Mouse (Mus musculus) layer of hippocampus, adult 8-10 months (tissue): ENCODE data around the gene Nlgn1. TPM values are rescaled to one million over a fixed set of nuclear protein-coding genes. Genes with fewer than 3 reads are reported as not detected.

ENCODE experiments used
- DNase-seq, 2 experiments: peaks; one replicate each; pipeline ENCODE4 v3.0.0; 2022; ENCODE audit warnings: low spot score in 2 of 2
- total RNA-seq, 4 experiments: library from RNA; stranded (reverse); gene quantifications; 2 replicates each; pipeline ENCODE4 v1.2.4; 2022

Gene Nlgn1
- total RNA-seq, 4 experiments from 2014 or later: 97.6 to 106 (median 102) TPM

DNA sequence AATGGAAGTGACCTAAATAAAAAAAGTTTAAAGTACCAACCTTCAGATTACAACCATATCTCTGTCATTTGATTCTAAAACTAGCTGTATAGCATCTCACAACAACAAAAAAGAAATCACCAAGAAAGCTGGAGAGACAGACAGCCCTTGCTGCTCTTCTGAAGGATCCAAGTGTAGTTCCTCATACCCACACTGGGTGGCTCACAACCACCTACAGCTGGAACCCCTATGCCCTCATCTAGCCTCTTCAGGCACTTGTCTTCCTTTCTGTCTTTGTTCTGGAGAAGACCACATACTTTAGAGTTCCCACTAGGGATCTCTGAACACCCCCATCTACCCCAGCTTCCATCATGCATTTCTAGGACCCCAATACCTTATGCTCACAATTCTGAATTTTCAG is 236.7 kb downstream of the Nlgn1 start:
- peak in 1 of 2 experiments; percentile 29 for DNase-seq

DNA sequence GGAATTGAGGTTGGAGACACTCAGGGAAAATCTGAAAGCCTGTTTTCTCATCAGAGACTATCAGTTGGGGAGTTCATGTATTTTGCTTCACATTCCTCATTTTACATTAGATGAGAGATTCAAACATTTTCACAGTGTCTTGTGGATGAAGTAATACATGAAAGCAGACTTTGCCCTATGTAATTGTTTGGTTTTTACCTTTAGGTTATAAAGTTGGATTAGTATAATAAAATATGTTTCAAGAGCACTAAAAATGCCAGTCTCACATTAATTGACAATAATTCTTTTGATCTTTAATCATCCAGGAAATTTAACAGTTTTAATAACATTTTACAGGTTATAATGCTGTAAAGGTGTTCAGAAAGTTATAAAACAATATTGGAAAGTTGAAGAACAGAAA is 262.9 kb downstream of the Nlgn1 start:
- no peak for DNase-seq

DNA sequence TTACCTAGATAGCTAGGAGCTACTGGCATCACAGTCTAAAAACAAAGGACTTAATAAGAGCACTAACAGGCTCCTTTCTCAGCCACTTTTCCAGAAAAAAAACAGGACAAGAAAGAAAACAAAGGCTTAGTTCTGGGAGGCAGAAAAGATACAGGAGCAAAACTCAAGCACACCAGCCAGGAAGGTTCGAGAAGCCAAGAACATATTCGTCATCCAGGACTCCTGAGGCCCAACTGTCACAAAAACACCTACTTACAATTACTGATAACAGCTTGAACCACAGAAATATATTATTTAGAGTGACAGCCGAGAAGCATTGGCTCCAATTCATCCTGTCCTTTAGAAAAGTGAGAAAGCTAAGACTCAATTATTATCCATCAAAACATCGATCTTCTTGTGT is 281.5 kb downstream of the Nlgn1 start:
- DNase-seq: no peak

DNA sequence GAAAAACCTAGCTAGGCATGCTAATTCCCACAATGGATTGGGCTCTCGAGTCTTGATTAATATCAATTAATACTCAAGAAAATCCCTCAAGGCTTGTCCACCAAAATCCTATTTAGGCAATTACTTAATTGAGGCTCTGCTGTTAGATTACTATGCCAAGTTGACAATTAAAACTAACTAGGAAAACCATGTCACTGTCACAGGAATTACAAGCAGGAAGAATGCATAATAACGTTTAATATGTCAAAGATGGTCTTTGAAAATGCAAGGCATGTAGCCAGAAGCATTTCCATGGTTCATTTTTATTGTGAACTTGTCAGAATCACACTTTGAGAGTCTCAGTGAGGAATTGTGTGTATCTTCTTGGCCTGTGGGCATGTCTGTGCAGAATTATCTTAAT is 289.3 kb downstream of the Nlgn1 start:
- DNase-seq: no peak

DNA sequence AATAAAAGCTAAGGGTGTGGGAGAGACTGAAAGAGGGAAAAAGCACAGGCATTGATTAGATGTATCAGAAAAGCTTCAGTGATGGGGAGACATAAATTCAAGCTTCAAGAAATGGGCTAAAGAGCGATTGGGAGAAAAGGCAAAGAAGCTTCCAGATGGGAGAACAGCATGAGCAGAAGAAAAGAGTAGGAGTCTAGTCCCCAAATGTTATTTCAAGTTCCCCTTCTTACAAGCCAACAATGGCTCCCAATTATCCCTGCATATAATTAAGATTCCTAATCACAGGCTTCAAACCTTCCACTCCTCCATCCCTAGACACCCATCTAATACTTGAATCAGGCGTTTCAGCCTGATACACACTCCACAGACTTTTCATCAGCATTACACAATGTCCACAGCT is 292.6 kb downstream of the Nlgn1 start:
- peak in 1 of 2 experiments; percentile 30 for DNase-seq

DNA sequence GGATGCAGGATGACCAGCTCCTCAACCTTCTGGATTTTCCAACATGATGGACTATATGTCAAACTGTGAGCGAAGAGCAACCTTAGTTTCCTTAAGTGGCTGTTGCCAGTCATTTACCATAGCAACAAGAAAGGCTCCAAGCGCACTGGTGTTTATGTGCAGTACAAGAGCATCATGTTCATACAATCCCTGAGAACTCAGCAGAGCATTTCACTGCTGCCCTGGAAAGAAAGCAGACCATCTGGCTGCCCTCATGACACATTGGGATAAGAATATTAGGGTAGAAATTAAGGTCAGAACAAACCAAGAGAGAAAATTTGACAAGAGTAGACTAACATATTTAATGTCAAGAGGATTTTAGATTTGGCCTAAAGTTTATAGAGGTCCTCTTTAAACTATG is 306.2 kb downstream of the Nlgn1 start:
- no peak for DNase-seq

DNA sequence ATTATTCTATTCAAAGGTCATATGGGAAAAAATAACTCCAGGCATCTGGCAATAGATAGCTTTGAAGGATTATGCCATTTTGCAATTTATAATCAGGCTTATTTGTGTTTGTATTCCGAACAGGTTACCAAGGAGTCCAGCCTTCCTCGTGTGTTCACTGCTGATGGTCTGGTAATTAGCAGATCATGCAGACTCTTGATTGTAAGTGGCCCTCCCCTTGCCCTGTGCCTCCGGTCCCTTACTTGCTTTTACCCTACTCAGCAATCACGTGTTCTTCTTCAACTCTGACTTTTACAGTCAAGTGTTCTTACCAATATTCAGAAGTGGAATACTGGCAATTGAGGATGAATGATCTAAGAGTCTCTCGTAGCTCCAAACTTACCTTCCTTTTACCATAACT is 309.0 kb downstream of the Nlgn1 start:
- DNase-seq: no peak

DNA sequence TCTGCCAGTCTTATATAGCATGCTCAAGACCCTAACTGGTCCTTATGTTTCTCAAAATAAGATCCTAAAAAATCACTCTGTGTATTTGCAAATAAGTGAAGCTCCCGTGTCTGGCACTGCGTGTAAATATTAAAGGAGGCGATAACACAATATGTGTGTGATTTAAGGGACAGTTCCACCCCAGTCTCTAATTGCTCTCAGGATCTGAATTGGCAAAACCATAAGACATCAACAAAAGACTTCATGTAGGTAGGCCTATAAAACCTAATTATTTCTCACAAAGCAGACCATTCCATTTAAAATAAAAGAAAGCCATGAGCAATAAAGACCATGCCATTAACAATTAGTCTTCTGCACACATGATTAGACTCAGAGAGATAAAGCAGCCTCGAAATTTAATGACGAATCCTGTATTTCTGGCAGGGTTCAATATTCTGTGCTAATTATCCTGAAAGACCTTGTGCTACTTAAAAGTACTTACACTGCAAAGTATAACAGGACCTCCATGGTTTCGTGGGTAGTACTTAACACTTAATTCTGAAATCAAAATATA is 310.6 kb downstream of the Nlgn1 start:
- DNase-seq: no peak

DNA sequence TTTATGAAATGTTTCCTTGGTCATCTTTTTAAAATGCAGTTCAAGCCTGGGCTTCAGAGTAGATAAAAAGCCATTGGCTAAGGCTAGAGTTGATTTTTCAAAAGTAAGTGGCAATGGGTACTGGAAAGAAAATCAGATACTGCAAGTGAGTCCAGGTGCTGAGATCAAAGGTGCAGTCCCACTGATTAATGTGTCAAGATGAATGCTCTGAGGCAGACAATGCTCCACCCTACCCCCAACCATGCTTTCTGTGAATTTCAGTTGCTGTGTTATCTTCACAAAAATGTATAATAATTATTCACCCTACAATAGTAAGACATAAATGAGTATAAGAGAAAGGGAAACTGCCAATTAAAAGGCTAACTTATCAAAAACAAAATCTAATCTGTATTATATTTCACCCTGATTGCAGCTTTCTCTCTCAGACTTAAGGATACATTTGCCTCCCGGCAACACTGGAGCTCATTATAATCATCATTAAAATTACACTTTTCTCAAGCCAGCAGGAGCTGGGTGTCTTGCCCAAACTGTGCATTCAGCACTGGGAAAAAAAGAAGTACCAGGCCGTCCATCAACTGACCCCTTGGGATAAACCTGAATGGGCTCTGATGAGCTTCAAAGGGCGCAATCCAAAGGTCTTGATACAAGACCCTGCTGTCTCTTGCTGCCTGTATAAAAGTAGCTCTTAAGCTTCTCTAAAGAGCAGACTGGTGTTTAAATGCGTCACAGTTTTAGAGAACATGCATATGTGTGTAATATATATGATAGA is 320.8 kb downstream of the Nlgn1 start:
- DNase-seq: no peak

DNA sequence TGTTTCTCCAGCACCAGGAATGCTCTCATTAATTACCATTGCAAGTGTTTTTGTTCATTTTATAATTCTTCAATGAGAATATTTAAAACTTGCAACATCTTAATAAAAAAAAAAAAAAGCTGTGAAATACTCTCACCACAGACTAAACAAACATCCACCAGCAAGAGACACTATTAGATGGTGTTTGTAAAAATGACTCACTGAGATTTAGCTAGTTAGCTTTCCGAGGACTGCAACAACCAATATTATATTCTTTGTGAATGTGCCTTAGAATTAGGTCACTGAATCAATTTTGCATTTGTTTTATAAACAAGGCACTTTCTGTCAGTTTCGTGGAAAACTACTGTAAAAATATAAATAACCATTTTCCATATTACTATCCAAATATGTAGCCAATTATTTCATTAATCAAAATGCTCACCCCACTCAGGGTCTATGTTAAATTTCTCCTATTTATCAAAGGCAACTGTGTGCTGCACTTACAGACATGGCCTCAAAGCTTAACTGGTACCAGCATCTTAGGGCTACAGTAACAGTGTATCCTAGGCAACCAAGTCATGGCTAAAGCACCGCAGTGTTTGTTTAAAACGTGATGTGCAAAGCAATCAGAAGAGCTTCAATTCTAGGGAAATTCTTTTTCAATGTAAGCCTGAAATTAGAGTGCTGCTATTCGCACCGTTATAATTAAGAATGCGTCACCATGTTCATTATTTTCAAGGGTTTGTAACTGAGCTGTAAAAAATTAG is 329.2 kb downstream of the Nlgn1 start:
- DNase-seq: peak in 1 of 2 experiments; percentile 25

DNA sequence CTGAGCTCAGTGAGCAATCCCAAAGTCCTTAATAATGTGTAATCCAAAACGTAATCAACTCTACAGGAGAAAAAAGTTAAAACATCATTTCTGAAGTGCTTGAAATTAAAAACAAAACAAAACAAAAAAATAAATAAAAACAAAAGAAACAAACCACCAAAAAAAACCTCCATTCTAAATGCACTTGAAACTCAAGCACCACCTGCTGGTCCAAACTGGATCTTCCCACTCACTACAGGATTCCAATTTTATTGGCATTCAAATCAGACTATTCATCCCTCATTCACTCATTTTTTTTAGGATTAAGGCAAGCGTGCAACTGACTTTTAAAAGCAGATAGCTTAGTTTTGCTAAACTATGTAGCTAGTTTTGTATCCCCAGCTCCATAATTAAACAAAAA is 329.9 kb downstream of the Nlgn1 start:
- peak in 1 of 2 experiments; percentile 35 for DNase-seq

DNA sequence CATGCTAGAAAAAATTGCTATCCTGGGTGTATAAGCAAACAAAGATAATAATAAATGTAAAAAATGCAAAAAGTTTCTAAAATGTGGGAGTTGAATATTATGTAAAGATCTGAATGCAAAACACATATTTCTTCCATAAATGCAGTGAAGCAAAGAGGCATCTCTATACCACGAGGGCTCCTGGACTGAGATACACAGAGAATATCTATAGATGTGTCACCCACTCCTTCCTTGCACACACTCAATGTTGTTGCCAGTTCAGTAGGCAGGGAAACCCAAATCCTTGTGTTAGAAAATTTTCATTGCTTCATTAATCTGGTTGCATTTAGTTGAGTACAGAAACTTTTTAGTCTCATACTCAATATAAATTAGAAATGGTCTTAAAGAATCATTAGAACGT is 364.7 kb downstream of the Nlgn1 start:
- no peak for DNase-seq

DNA sequence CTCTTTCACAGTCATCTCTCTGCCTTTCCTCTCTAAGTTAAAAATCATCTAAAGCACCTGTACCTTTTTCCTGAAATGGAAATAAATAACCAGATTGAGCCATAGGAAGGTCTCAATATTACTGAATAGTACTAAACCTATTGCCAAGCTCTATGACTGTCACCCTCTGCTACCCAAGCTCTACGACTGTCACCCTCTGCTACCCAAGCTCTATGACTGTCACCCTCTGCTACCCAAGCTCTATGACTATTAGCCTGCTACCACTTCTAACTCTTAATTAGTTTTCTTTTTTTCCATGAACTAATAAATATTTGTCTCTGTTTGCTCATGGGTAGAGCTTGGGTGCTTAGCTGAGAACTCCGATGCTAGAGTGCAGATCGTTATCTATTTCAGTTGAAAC is 368.0 kb downstream of the Nlgn1 start:
- no peak for DNase-seq

DNA sequence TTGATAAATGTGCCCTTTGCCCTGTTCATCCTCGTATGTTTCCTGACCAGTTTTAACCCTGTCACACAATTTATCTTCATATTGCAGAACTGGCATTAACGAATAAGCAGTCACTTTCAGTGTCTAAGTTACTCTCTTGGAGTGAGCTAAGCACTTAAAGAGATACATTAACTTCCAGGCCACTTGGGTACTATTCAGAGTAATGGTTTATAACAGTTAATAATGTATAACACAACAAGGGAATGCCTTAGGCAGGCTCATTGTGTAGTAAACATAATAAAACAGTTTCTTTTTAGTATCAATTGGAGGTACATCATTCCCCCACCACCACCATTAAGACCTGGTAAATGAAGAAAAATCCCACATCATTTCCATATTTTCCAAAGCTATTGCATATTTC is 368.7 kb downstream of the Nlgn1 start:
- no peak for DNase-seq

DNA sequence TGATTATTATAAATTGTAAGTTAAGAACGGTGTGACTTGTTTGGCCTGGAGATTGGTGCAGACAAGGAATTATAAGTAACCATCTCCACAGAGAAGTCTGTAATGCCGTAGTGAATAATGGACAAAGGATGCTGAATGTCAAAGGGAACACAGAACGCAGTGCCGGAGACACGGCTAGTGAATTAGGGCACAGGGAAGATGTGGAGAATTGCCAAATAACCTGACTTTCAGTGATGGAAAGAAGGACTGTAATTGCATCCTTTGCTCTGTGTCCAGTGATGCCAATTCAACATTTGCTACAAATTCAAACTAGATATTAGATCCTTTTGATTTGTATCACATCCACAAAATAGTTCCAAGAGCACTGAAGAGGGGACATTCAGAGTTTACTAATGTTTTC is 415.7 kb downstream of the Nlgn1 start:
- DNase-seq: no peak

DNA sequence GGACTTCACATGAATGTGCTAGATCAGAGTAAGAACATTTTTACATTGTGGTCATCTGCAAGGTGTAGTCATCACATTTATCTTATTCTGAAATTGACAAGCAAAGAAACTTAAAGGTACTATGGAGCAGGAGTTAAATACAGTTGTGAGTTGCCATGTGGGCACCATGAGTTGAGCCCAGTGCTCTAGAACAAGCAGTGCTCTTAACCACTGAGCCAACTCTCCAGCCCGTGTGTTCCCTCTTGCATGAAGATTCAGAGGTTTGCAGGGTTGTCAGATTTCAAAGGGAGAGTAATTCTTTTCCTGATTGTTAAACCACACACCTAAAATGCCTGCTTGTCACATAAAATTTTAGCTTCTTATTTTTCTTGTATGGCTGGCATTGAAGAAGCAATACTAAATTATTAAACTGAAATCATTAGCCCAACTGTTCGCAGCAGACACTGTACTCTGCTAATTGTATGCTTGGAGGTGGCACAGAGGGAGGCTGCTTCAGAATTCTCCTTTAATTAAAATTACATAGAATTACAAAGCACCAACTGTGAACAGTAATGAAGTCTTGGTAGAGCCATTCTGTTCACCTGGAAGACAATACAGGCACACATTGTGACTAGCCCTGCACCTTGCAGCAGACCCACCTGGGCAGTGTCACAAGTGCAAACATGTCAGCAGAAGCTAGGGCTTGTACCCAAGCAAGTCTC is 417.7 kb downstream of the Nlgn1 start:
- DNase-seq: no peak

DNA sequence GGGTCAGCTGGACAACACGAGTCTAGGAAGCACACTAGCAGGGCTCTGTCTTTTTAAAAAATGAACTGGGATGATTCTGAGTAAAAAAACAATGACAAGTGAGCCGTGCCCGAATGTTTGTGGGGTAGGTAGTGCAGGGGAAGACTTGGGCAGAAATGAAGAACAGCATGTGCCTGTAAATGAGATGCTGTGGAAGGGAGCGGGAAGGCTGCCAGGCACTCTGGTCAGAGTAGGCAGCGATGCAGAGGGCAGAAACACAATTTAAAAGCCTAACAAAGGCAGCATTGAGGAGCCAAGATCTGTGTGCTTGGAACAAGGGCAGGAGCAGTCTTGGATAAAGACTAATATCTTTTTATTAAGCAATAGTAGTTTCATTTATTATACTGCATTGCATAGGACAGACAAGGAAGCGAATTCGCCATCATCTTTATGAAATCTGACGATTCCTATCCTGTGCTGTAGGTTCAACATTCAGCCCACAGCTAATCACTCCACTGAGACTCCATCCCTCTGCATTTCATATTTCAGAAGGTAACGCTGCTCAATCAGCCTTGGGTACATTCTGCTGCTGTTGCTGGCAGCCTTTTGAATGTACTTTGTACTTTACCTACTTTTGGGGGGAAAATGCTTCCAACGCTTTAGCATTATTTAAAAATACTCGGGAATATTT is 429.0 kb downstream of the Nlgn1 start:
- peak; percentile 85 to 90 for DNase-seq

DNA sequence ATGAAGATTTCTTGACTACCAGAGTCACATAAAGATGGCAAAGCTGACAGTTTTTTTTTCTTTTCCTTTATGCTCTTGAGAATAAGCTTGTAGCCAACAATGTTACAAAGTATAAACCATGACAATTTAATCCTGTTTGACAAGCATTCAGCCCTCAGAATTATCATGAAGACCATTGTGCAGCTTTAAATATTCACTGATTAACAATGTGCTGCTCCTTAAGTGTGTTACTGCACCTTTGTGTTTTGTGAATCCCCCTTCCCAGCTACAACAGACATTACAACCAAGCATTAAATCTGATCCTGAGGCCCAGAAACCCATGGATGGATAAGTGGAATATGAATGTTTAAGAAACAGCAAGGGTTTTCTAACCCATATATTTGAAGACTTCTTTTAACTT is 434.8 kb downstream of the Nlgn1 start:
- DNase-seq: no peak

DNA sequence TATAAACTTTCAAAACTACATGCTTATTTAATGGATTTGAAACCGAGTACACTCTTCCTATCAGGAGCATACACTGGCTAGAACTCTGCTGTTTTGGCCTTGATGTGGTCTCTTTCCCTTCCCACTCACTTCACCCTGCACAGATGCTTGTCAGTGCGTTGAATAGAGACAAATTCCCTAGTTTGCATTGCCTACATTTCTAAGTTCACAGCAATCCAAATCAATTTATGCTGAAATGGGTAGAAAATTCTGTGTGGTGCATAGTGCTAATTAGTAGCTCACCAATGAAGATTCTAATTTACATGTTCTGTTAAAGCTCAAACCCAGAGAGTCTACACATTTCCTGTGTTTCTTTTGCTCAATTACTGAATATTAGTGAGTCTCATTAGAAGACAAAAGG is 447.5 kb downstream of the Nlgn1 start:
- DNase-seq: no peak

DNA sequence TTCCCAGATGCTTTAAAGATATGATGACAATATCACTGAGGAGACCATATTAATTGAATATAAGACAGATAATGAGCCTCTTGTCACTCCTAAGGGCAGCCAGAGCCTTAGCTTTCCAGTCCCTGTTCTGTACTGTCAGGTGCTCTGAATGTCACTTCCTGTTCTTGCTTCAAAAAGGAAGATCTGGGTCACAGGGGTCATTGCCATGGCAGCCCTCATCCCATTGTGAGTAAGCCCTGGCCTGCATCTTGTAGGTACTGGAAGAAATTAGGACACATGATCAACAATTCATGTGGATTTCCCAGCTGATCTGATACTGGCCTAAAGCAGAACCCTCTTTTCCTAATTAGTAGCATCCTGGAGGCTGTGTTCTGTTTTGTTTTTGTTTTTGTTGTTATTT is 463.1 kb downstream of the Nlgn1 start:
- DNase-seq: no peak

DNA sequence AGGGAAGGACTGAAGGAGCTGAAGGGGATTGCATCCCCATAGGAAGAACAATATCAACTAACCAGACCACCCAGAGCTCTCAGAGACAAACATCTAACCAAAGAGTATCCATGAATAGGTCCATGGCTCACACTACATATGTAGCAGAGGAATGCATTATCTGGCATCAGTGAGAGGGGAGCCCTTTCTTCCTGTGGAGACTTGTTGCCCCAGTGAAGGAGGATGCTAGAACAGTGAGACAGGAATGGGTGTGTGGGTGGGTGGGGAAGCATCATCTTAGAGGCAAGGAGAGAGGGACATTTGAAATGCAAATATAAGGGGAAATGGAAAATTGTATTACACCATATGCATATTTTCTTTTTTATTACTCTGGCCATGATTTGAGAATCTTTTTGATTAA is 473.9 kb downstream of the Nlgn1 start:
- DNase-seq: no peak
